Mouse (Mus musculus) MEL (cell line): ENCODE measurements around the gene Brf1.

Experiments
- CHD1 ChIP-seq: IDR thresholded peaks from 2 replicates; pipeline ENCODE4 v1.6.1; 2012; ENCODE audit warnings: low read depth, mild to moderate bottlenecking, inconsistent platforms, low read length, improper control_type of control experiment
- CTCF ChIP-seq, 3 experiments: IDR thresholded peaks in 2 of 3; conservative IDR thresholded peaks in 1 of 3; 2 replicates each; pipeline ENCODE4 v1.5.1; 2011 to 2012; ENCODE audit warnings: low read length in 3 of 3, low read depth in 2 of 3, mild to moderate bottlenecking in 2 of 3, improper control_type of control experiment in 1 of 3, inconsistent platforms in 1 of 3, mixed read lengths in 1 of 3, moderate library complexity in 1 of 3; ENCODE audit not compliant: control insufficient read depth in 1 of 3, insufficient read depth in 1 of 3, poor library complexity in 1 of 3, severe bottlenecking in 1 of 3
- ELF1 ChIP-seq: IDR thresholded peaks from 2 replicates; pipeline ENCODE4 v1.6.1; 2014; ENCODE audit warnings: low read depth, mild to moderate bottlenecking, inconsistent platforms, low read length, improper control_type of control experiment, moderate library complexity
- GATA1 ChIP-seq: IDR thresholded peaks from 2 replicates; pipeline ENCODE4 v1.6.1; 2011; ENCODE audit warnings: low read depth, low read length, improper control_type of control experiment
- HCFC1 ChIP-seq: IDR thresholded peaks from 2 replicates; pipeline ENCODE4 v1.6.1; 2012; ENCODE audit warnings: low read depth, mild to moderate bottlenecking, inconsistent platforms, low read length, improper control_type of control experiment, moderate library complexity
- POLR2A ChIP-seq, 2 experiments: IDR thresholded peaks; 2 replicates each; pipeline ENCODE4 v1.6.1; 2011 to 2012; ENCODE audit warnings: low read length in 2 of 2, mild to moderate bottlenecking in 2 of 2, control low read depth in 1 of 2, improper control_type of control experiment in 1 of 2, low read depth in 1 of 2, moderate library complexity in 1 of 2; ENCODE audit not compliant: control insufficient read depth in 1 of 2, insufficient read depth in 1 of 2, poor library complexity in 1 of 2
- POLR2AphosphoS5 ChIP-seq: IDR thresholded peaks from 2 replicates; pipeline ENCODE4 v1.6.1; 2012; ENCODE audit warnings: low read depth, borderline replicate concordance, mild to moderate bottlenecking, inconsistent platforms, low read length, moderate library complexity, mixed read lengths
- SIN3A ChIP-seq: IDR thresholded peaks from 2 replicates; pipeline ENCODE4 v1.6.1; 2012; ENCODE audit warnings: low read length, improper control_type of control experiment, inconsistent platforms
- SMC3 ChIP-seq: IDR thresholded peaks from 2 replicates; pipeline ENCODE4 v1.6.1; 2011; ENCODE audit warnings: low read depth, low read length, improper control_type of control experiment
- TCF12 ChIP-seq: IDR thresholded peaks from 2 replicates; pipeline ENCODE4 v1.6.1; 2014; ENCODE audit warnings: low read depth, mild to moderate bottlenecking, inconsistent platforms, low read length, improper control_type of control experiment, moderate library complexity
- ZC3H11A ChIP-seq: IDR thresholded peaks from 2 replicates; pipeline ENCODE4 v1.6.1; 2012; ENCODE audit warnings: low read depth, mild to moderate bottlenecking, inconsistent platforms, low read length, improper control_type of control experiment
- ZKSCAN1 ChIP-seq: IDR thresholded peaks from 2 replicates; pipeline ENCODE4 v1.6.1; 2012; ENCODE audit warnings: low read depth, mild to moderate bottlenecking, inconsistent platforms, low read length, improper control_type of control experiment, moderate library complexity

DNA sequence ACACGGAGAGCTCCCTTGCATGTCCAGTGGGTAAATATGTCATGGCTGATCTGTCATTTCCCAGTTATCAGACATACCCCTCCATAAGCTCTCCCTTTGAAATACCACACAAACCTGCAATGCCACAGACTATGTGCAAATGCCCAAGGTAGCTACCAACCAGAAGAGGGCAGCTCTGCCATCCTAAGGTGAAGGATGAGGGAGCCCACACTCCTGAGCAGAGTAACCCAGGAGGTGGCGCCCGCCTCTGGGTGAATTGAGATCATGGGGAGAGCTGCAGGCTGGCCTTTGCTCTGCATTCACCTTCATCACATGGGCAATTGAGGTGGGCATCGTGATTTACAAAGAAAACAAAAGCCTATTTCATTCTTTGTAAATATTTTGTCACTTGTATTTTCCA is 4.5 kb upstream of the Brf1 start:
- TF ChIP-seq HCFC1 (peak; percentile 47; the same call in 1 of the 2 replicates), POLR2A (IDR thresholded peaks at IDR 0.05; ENCODE audit: control insufficient read depth in 1 of 2, insufficient read depth in 1 of 2, low read depth in 1 of 2, low read length in 2 of 2, poor library complexity in 1 of 2) (no peak), GATA1 (no peak), CTCF (IDR thresholded peaks at IDR 0.05 in 2 of 3, conservative IDR thresholded peaks at IDR 0.05 in 1 of 3; ENCODE audit: control insufficient read depth in 1 of 3, insufficient read depth in 1 of 3, low read depth in 2 of 3, low read length in 3 of 3, poor library complexity in 1 of 3, severe bottlenecking in 1 of 3) (peak; percentile 30 to 96 (median 65); a peak in 5 of 6 replicates), ZKSCAN1 (no peak), CHD1 (no peak), SIN3A (peak; percentile 51; the same call in 1 of the 2 replicates), POLR2AphosphoS5 (no peak), ELF1 (peak; percentile 50; the same call in 1 of the 2 replicates), TCF12 (no peak), ZC3H11A (peak; percentile 81), SMC3 (peak; percentile 90)
